Mouse (Mus musculus): ENCODE results near the gene Sugct. TPM values are rescaled to one million over a fixed set of nuclear protein-coding genes. Genes with fewer than 3 reads are reported as not detected.

Sugct gene
- polyA plus RNA-seq, 1 experiment from 2014 or later = 2.5 TPM

DNA sequence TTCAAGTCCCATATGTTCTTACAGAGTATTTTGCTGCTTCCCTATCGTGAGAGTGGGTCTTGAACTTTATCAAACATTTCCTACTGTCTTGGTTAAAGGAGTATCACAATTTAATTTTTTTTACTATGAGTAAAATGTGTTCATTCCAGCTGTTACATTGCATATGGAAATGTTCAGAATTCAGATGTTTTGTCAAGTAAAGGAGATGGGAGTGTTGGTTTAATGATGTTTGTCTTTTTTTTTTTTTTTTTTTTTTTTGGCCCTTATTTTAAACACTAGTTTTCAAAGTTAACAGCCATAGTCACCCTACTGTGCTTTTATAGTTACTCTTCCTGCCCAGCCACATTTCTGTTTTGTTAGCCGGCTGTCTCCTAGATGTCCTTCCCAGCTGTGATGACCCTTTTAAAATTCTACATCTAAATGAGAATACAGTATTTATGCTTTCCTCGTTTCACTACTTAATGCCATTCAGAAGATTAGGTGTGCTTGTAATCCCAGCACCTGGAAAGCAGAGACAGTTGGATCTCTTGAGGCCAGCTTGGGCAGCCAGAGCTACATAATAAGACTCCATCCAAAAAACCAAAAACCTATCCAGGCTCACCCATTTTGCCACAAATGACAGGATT lies 4.8 kb upstream of the Sugct start:
- Histone ChIP-seq H3K27ac (ENCODE audit: low read length) (no peak overlapping the region), H3K9ac (ENCODE audit: low read depth, low read length) (no peak overlapping the region), H3K9me3 (replicated peaks; ENCODE audit: control insufficient read depth, low read length, poor library complexity, severe bottlenecking) (no peaks in the 10 kb centered on the region), H3K4me3 (ENCODE audit: low read depth, low read length) (no peak overlapping the region), H3K27me3 (ENCODE audit: control insufficient read depth, insufficient read depth, low read depth, low read length) (no peaks in the 10 kb centered on the region), H3K36me3 (ENCODE audit: control insufficient read depth, insufficient read depth, low read length) (no peaks in the 10 kb centered on the region), H3K4me1 (ENCODE audit: control insufficient read depth, insufficient read depth, low read length) (peaks cover 11% of the 10 kb centered on the region), H3K4me2 (ENCODE audit: low read length) (no peak overlapping the region)
- 70% methylated on average over 3 of the region's 3 CpGs for WGBS
- no peak for ATAC-seq

DNA sequence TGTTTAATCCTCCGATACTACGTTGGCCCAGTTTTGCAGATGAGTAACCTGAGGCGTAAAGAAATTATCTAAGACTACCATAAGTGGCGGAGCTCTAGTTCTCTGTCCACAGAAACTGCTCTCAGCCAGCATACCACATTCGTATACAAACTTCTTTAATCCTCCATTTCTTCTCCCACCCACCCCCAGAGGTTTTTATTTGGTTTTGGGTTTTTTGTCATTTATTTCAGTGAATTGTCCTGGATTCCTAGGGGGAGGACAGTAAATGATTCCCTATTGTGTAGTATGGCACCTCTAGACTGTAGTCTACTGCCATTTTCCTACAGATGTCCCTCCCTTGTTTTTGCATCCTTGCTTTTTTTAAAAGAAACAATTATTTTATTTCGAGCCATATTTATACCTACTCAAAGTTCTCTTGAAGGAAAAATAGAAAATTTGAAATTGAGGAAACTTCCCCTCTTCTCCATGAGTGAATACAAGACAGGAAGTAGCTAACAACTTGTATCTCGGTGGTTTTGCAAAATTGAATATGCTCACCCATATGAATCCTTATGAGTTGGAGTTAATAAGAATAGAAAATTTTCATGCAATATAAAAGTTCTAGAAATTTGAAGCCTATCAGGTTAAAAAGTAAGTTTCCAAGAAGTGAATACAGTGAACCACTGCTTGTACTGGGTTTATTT lies 686 bp upstream of the Sugct start:
- H3K4me1 ChIP-seq (ENCODE audit: control insufficient read depth, insufficient read depth, low read length) = peaks cover 11% of the 10 kb centered on the region
- 15% methylated on average over 7 of the region's 7 CpGs for WGBS
- ATAC-seq = no peak
- H3K4me2 ChIP-seq (ENCODE audit: low read length) = peak overlapping the region; percentile 86
- H3K9ac ChIP-seq (ENCODE audit: low read depth, low read length) = peak overlapping the region; percentile 75
- no peaks in the 10 kb centered on the region for H3K9me3 ChIP-seq (replicated peaks; ENCODE audit: control insufficient read depth, low read length, poor library complexity, severe bottlenecking)
- H3K36me3 ChIP-seq (ENCODE audit: control insufficient read depth, insufficient read depth, low read length) = no peaks in the 10 kb centered on the region
- no peaks in the 10 kb centered on the region for H3K27me3 ChIP-seq (ENCODE audit: control insufficient read depth, insufficient read depth, low read depth, low read length)
- H3K27ac ChIP-seq (ENCODE audit: low read length) = peak overlapping the region; percentile 94
- peak overlapping the region; percentile 59 for H3K4me3 ChIP-seq (ENCODE audit: low read depth, low read length)

DNA sequence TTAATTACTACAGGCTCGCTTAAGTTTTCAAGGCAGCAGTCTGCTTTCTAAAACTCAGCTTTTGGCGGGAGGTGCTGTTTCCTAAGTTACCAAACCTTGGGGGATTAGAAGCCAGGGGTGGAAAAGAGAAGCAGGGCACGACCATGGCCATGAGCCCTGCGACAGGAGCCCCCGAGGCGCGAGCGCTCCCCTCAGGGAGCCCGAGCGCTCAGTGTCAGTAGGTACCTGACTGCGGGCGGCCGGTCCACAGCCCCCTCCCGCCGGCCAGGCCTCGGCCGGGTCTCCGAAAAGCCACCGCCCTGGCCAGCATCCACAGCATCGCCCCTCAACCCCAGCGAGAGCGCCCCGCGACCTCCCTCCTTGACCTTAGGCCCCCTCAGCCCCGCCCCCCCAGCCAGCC lies 939 bp downstream of the Sugct start:
- Histone ChIP-seq H3K36me3 (ENCODE audit: control insufficient read depth, insufficient read depth, low read length) (no peaks in the 10 kb centered on the region), H3K4me3 (ENCODE audit: low read depth, low read length) (peak overlapping the region; percentile 59), H3K9me3 (replicated peaks; ENCODE audit: control insufficient read depth, low read length, poor library complexity, severe bottlenecking) (no peaks in the 10 kb centered on the region), H3K4me2 (ENCODE audit: low read length) (peak overlapping the region; percentile 55), H3K9ac (ENCODE audit: low read depth, low read length) (peak overlapping the region; percentile 70), H3K27me3 (ENCODE audit: control insufficient read depth, insufficient read depth, low read depth, low read length) (no peaks in the 10 kb centered on the region), H3K27ac (ENCODE audit: low read length) (peak overlapping the region; percentile 94), H3K4me1 (ENCODE audit: control insufficient read depth, insufficient read depth, low read length) (peaks cover 11% of the 10 kb centered on the region)
- 0% methylated on average over 20 of the region's 25 CpGs for WGBS
- peak; percentile 84 for ATAC-seq

DNA sequence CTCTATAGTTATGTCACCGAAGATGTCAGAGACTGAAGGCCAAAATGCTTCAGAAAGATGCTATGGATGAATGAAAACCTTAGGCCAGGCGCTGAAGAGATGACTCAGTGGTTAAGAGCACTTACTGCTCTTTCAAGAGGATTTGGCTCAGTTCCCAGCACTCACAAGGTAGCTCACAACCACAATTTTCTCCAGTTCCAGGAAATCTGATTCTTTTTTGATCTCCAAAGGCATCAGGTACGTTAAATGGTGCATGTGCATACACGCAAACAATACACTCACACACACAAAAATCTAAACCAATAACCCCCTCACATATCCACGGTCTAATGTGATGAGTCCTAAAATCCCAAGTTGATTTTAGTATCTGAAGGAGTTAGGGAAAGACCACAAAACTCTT lies 1.5 kb downstream of the Sugct start:
- no peak overlapping the region for H3K27ac ChIP-seq (ENCODE audit: low read length)
- no peaks in the 10 kb centered on the region for H3K36me3 ChIP-seq (ENCODE audit: control insufficient read depth, insufficient read depth, low read length)
- no peaks in the 10 kb centered on the region for H3K27me3 ChIP-seq (ENCODE audit: control insufficient read depth, insufficient read depth, low read depth, low read length)
- peaks cover 11% of the 10 kb centered on the region for H3K4me1 ChIP-seq (ENCODE audit: control insufficient read depth, insufficient read depth, low read length)
- H3K9me3 ChIP-seq (replicated peaks; ENCODE audit: control insufficient read depth, low read length, poor library complexity, severe bottlenecking) = no peaks in the 10 kb centered on the region
- 68% methylated on average over 5 of the region's 5 CpGs for whole genome bisulfite sequencing
- ATAC-seq = no peak
- H3K4me3 ChIP-seq (ENCODE audit: low read depth, low read length) = no peak overlapping the region
- H3K9ac ChIP-seq (ENCODE audit: low read depth, low read length) = no peak overlapping the region
- no peak overlapping the region; the same call in 1 of the 2 replicates for H3K4me2 ChIP-seq (ENCODE audit: low read length)

DNA sequence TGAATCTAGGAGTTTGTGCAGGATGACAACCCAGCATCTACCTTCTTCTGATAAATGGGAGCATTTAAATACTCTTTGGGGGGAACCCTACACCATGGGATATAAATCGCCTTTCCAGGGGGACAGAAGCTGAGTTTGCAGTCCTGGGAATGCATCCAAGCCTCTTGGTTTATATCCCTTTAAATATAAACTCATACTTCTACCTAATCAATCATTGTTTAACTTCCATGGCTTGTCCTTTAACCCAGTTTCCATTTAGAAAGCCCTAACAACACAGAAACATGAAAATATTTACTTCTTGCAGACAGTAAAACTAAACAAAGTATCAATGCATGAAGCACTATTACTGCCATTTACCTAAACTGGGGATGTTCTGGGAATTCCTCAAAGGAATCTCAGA lies 3.9 kb downstream of the Sugct start:
- WGBS = 69% methylated on average over 1 of the region's 1 CpGs
- H3K27me3 ChIP-seq (ENCODE audit: control insufficient read depth, insufficient read depth, low read depth, low read length) = no peaks in the 10 kb centered on the region
- ATAC-seq = no peak
- peaks cover 5% of the 10 kb centered on the region for H3K4me1 ChIP-seq (ENCODE audit: control insufficient read depth, insufficient read depth, low read length)
- no peaks in the 10 kb centered on the region for H3K36me3 ChIP-seq (ENCODE audit: control insufficient read depth, insufficient read depth, low read length)
- no peak overlapping the region for H3K4me2 ChIP-seq (ENCODE audit: low read length)
- no peak overlapping the region for H3K27ac ChIP-seq (ENCODE audit: low read length)
- no peak overlapping the region for H3K9ac ChIP-seq (ENCODE audit: low read depth, low read length)
- no peaks in the 10 kb centered on the region for H3K9me3 ChIP-seq (replicated peaks; ENCODE audit: control insufficient read depth, low read length, poor library complexity, severe bottlenecking)
- no peak overlapping the region for H3K4me3 ChIP-seq (ENCODE audit: low read depth, low read length)

DNA sequence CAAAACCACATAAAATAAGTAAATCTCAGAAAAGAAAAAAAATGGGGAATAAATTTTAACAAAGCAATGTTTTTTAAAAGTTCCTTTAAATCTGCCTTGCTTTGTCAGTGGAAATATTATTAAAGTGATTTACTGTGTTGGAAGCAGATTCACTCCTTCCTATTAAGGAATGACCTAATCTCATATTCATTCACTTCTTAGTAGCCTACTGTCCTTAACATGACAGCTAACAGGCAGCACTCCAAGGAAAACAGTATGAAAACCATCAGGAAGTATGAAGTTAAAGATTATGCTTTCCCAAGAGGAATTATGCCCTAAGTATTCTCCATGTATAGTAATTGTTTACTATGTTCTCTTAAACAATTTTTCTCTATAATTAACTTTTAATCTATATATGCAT lies 4.7 kb downstream of the Sugct start:
- Histone ChIP-seq H3K9ac (ENCODE audit: low read depth, low read length) (no peak overlapping the region), H3K27ac (ENCODE audit: low read length) (no peak overlapping the region)

DNA sequence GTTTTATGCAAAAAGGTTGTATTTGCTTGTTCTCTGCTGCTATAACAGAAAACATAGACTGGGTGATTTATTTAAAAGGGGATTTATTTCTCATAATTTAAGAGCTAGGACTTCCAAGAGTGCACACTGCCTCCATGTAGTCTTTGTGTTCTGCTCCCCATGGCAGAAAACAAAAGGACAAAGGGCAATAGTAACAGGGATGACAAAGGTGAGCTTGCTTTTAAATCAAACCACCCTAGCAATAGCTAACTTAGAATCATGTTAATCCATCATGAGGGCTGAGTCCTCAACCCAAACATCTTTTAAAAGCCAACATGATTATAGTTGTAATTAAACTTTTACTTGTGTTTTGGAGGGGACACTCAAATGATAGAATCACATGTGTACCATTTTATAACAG lies 5.9 kb downstream of the Sugct start:
- Histone ChIP-seq H3K36me3 (ENCODE audit: control insufficient read depth, insufficient read depth, low read length) (no peaks in the 10 kb centered on the region), H3K4me3 (ENCODE audit: low read depth, low read length) (no peak overlapping the region), H3K27me3 (ENCODE audit: control insufficient read depth, insufficient read depth, low read depth, low read length) (no peaks in the 10 kb centered on the region), H3K4me2 (ENCODE audit: low read length) (no peak overlapping the region), H3K9ac (ENCODE audit: low read depth, low read length) (no peak overlapping the region), H3K4me1 (ENCODE audit: control insufficient read depth, insufficient read depth, low read length) (no peaks in the 10 kb centered on the region), H3K27ac (ENCODE audit: low read length) (no peak overlapping the region), H3K9me3 (replicated peaks; ENCODE audit: control insufficient read depth, low read length, poor library complexity, severe bottlenecking) (no peaks in the 10 kb centered on the region)
- no peak for ATAC-seq

More for the DNA sequence above, 4.7 kb downstream of the Sugct start:
- Histone ChIP-seq H3K4me2 (ENCODE audit: low read length) (no peak overlapping the region), H3K4me3 (ENCODE audit: low read depth, low read length) (no peak overlapping the region), H3K4me1 (ENCODE audit: control insufficient read depth, insufficient read depth, low read length) (no peaks in the 10 kb centered on the region), H3K27me3 (ENCODE audit: control insufficient read depth, insufficient read depth, low read depth, low read length) (no peaks in the 10 kb centered on the region), H3K9me3 (replicated peaks; ENCODE audit: control insufficient read depth, low read length, poor library complexity, severe bottlenecking) (no peaks in the 10 kb centered on the region), H3K36me3 (ENCODE audit: control insufficient read depth, insufficient read depth, low read length) (no peaks in the 10 kb centered on the region)
- ATAC-seq = no peak

DNA sequence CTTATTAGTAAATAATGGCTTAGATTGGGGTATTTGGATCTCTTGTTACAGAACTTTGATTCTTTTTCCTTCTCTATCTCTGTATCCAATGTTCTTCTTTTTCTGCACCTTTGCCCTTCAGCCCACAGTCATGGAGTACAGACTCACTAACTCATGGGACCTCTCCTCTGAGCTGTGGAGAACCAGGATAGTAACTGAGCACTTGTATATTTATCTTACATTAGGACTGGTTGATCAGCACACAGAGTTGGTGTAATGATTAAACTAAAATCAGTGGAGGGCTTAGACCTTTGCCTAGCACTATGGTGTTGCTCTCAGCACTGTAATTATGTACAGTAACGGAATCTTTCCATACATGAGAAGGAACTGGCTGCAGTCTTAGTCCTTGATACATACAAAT lies 24.2 kb downstream of the Sugct start:
- H3K4me3 ChIP-seq (ENCODE audit: low read depth, low read length) = no peak overlapping the region
- H3K27ac ChIP-seq (ENCODE audit: low read length) = no peak overlapping the region
- no peaks in the 10 kb centered on the region for H3K36me3 ChIP-seq (ENCODE audit: control insufficient read depth, insufficient read depth, low read length)
- ATAC-seq = no peak
- H3K4me1 ChIP-seq (ENCODE audit: control insufficient read depth, insufficient read depth, low read length) = no peaks in the 10 kb centered on the region
- no peaks in the 10 kb centered on the region for H3K27me3 ChIP-seq (ENCODE audit: control insufficient read depth, insufficient read depth, low read depth, low read length)
- no peak overlapping the region for H3K4me2 ChIP-seq (ENCODE audit: low read length)
- WGBS = 85% methylated on average over 1 of the region's 1 CpGs
- H3K9ac ChIP-seq (ENCODE audit: low read depth, low read length) = no peak overlapping the region
- no peaks in the 10 kb centered on the region for H3K9me3 ChIP-seq (replicated peaks; ENCODE audit: control insufficient read depth, low read length, poor library complexity, severe bottlenecking)

DNA sequence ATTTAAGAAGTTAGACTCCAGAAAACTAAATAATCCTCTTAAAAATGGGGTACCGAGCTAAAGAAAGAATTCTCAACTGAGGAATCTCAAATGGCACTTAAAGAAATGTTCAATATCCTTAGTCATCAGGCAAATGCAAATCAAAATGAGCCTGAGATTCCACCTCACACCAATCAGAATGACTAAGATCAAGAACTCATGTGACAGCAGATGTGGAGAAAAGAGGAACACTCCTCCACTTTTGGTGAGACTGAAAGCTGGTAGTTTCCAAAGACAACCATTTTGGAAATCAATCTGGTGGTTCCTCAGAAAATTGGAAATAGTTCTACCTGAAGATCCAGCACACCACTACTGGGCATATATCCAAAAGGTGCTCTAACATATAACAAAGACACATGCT lies 28.0 kb downstream of the Sugct start:
- no peaks in the 10 kb centered on the region for H3K36me3 ChIP-seq (ENCODE audit: control insufficient read depth, insufficient read depth, low read length)
- no peak overlapping the region for H3K9ac ChIP-seq (ENCODE audit: low read depth, low read length)
- H3K4me1 ChIP-seq (ENCODE audit: control insufficient read depth, insufficient read depth, low read length) = no peaks in the 10 kb centered on the region
- no peaks in the 10 kb centered on the region for H3K9me3 ChIP-seq (replicated peaks; ENCODE audit: control insufficient read depth, low read length, poor library complexity, severe bottlenecking)
- ATAC-seq = no peak
- no peak overlapping the region for H3K4me3 ChIP-seq (ENCODE audit: low read depth, low read length)
- H3K27me3 ChIP-seq (ENCODE audit: control insufficient read depth, insufficient read depth, low read depth, low read length) = no peaks in the 10 kb centered on the region
- H3K4me2 ChIP-seq (ENCODE audit: low read length) = no peak overlapping the region
- WGBS = 92% methylated on average over 1 of the region's 1 CpGs
- no peak overlapping the region for H3K27ac ChIP-seq (ENCODE audit: low read length)

Measured in midbrain, embryonic 16.5 days (tissue).